Mouse (Mus musculus) limb, embryonic 15.5 days (tissue): Measurements from ENCODE around the gene Gm28729. TPM values are rescaled to one million over a fixed set of nuclear protein-coding genes. Genes with fewer than 3 reads are reported as not detected.
"Not testable (repeated sequence)": the region's sequence is repeated elsewhere in the genome, so short reads cannot be mapped to it uniquely, and the experiment has no call there.

Experiments
- ATAC-seq: fragments of 200-750 bp; cut with Nextera tagmentation; 2 replicates; pipeline ENCODE4 v1.8.0; 2017; ENCODE audit warnings: low read depth, moderate TSS enrichment; ENCODE audit not compliant: insufficient number of reproducible peaks, low FRiP score, low TSS enrichment
- H3K27ac ChIP-seq: fragments of 300-500 bp; sonication (generic); 2 replicates; pipeline ENCODE4 v1.5.1; 2015; ENCODE audit warnings: moderate library complexity, mild to moderate bottlenecking, inconsistent platforms
- H3K27me3 ChIP-seq: fragments of 300-500 bp; sonication (generic); 2 replicates; pipeline ENCODE4 v1.6.1; 2015; ENCODE audit warnings: inconsistent platforms
- H3K36me3 ChIP-seq: fragments of 300-500 bp; sonication (generic); 2 replicates; pipeline ENCODE4 v1.6.1; 2015; ENCODE audit warnings: inconsistent platforms
- H3K4me1 ChIP-seq: fragments of 300-500 bp; sonication (generic); 2 replicates; pipeline ENCODE4 v1.6.1; 2015; ENCODE audit warnings: inconsistent platforms
- H3K4me2 ChIP-seq: fragments of 300-500 bp; sonication (generic); 2 replicates; pipeline ENCODE4 v1.6.1; 2015; ENCODE audit warnings: mild to moderate bottlenecking, inconsistent platforms
- H3K4me3 ChIP-seq: fragments of 300-500 bp; sonication (generic); 2 replicates; pipeline ENCODE4 v1.5.1; 2015; ENCODE audit warnings: mild to moderate bottlenecking, inconsistent platforms
- H3K9ac ChIP-seq: fragments of 300-500 bp; sonication (generic); 2 replicates; pipeline ENCODE4 v1.6.1; 2015; ENCODE audit warnings: inconsistent platforms
- H3K9me3 ChIP-seq: fragments of 300-500 bp; sonication (generic); 2 replicates; pipeline ENCODE4 v1.6.1; 2016; ENCODE audit warnings: inconsistent platforms
- WGBS: fragments of 180-500 bp; shearing (Covaris S2); methylation state at CpG from one replicate; pipeline ENCODE4 v1.1.7; 2015; 5-methylcytosine and 5-hydroxymethylcytosine counted together
- polyA plus RNA-seq: library from polyadenylated mRNA; unstranded; fragments of >200 nt; fragmentation: Nextera tagmentation; extraction: Ambion mirVana; gene quantifications from 2 replicates; pipeline ENCODE4 v1.2.1, GENCODE M21; 2015

Gm28729 gene
- polyA plus RNA-seq, 1 experiment from 2014 or later, result 0.14 TPM

- 67% methylated on average over 3 of the region's 3 CpGs for WGBS
- Histone ChIP-seq H3K27me3 (no peaks in the 10 kb centered on the region), H3K4me2 (no peak overlapping the region), H3K4me1 (0 out of 2 replicates have a peak, but pooled peaks cover 2% of the 10 kb centered on the region), H3K9me3 (no peaks in the 10 kb centered on the region), H3K27ac (no peak overlapping the region), H3K4me3 (no peak overlapping the region), H3K9ac (no peak overlapping the region), H3K36me3 (no peaks in the 10 kb centered on the region)
- ATAC-seq, result no peak
Observed at GRCm38 (mm10) chr9:96483028-96483427, 42.0 kb downstream of the Gm28729 start.

GRCm38 (mm10) chr9:96478071-96478888 lies 46.8 kb downstream of the Gm28729 start, which contains the start of gene Rnf7:
Gene Rnf7, minus strand, starts transcription at chr9:96478675.
- H3K9me3 ChIP-seq, result no peaks in the 10 kb centered on the region
- no peaks in the 10 kb centered on the region for H3K27me3 ChIP-seq
- peak within 1 kb of the TSS; percentile 69 for H3K4me3 ChIP-seq
- peak; percentile 96 for ATAC-seq
- peaks cover 3% of the 10 kb centered on the region; the same call in 1 of the 2 replicates for H3K36me3 ChIP-seq
- peak within 1 kb of the TSS; percentile 71 for H3K9ac ChIP-seq
- peak within 1 kb of the TSS; percentile 87 for H3K27ac ChIP-seq
- H3K4me2 ChIP-seq, result peak within 1 kb of the TSS; percentile 65
- WGBS, result under 1% methylated on average over 74 of the region's 74 CpGs
- peaks cover 21% of the 10 kb centered on the region for H3K4me1 ChIP-seq

- Histone ChIP-seq H3K36me3 (peaks cover 32% of the 10 kb centered on the region), H3K4me3 (no peak overlapping the region), H3K4me2 (no peak overlapping the region), H3K9ac (no peak overlapping the region), H3K9me3 (no peaks in the 10 kb centered on the region), H3K27me3 (no peaks in the 10 kb centered on the region), H3K27ac (no peak overlapping the region; the same call in 1 of the 2 replicates), H3K4me1 (peaks cover 24% of the 10 kb centered on the region)
- no peak for ATAC-seq
- 34% methylated on average over 3 of the region's 3 CpGs for WGBS
Observed at GRCm38 (mm10) chr9:96472356-96472755, 52.7 kb downstream of the Gm28729 start.

DNA sequence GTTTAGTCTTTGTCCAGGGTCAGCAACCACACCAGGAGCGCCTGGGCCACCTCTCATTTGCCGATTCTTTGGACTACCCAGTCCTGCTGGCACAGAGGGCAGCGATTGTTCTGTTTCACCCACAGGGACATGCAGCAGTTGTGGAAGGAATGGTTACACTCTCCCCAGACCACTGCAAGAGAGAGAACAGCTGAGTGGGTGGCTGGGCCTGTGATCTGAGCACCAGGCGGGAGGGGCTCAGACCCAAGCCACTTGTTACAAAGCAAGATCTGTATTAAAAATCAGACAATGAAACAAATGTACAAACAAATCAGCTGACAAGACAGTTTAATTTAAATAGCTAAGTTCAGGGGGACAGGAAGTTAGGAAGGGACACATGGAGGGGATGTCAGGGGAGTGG lies 53.4 kb downstream of the Gm28729 start:
- not testable (repeated sequence) for ATAC-seq, H3K27me3 ChIP-seq, H3K4me2 ChIP-seq, H3K27ac ChIP-seq, H3K4me3 ChIP-seq, H3K9ac ChIP-seq, H3K9me3 ChIP-seq
- 90% methylated on average over 4 of the region's 4 CpGs for WGBS
- Histone ChIP-seq H3K36me3 (peaks cover 38% of the 10 kb centered on the region), H3K4me1 (peaks cover 17% of the 10 kb centered on the region)

GRCm38 (mm10) chr9:96470266-96470974 lies 54.6 kb downstream of the Gm28729 start:
- ATAC-seq, result no peak
- peaks cover 43% of the 10 kb centered on the region for H3K36me3 ChIP-seq

GRCm38 (mm10) chr9:96469556-96470265 lies 55.4 kb downstream of the Gm28729 start:
- H3K36me3 ChIP-seq, result peaks cover 42% of the 10 kb centered on the region
- peaks cover 8% of the 10 kb centered on the region; the same call in 1 of the 2 replicates for H3K4me1 ChIP-seq
- no peaks in the 10 kb centered on the region for H3K27me3 ChIP-seq
- no peak overlapping the region for H3K4me3 ChIP-seq
- H3K9me3 ChIP-seq, result no peaks in the 10 kb centered on the region
- 43% methylated on average over 8 of the region's 8 CpGs for WGBS
- no peak overlapping the region for H3K27ac ChIP-seq
- no peak for ATAC-seq
- no peak overlapping the region for H3K4me2 ChIP-seq
- no peak overlapping the region for H3K9ac ChIP-seq

More at GRCm38 (mm10) chr9:96470266-96470974, 54.6 kb downstream of the Gm28729 start:
- H3K4me3 ChIP-seq, result no peak overlapping the region
- no peak overlapping the region for H3K27ac ChIP-seq
- no peak overlapping the region for H3K9ac ChIP-seq
- H3K4me1 ChIP-seq, result peaks cover 8% of the 10 kb centered on the region; the same call in 1 of the 2 replicates
- H3K27me3 ChIP-seq, result no peaks in the 10 kb centered on the region
- H3K9me3 ChIP-seq, result no peaks in the 10 kb centered on the region
- 88% methylated on average over 8 of the region's 8 CpGs for WGBS
- no peak overlapping the region for H3K4me2 ChIP-seq

DNA sequence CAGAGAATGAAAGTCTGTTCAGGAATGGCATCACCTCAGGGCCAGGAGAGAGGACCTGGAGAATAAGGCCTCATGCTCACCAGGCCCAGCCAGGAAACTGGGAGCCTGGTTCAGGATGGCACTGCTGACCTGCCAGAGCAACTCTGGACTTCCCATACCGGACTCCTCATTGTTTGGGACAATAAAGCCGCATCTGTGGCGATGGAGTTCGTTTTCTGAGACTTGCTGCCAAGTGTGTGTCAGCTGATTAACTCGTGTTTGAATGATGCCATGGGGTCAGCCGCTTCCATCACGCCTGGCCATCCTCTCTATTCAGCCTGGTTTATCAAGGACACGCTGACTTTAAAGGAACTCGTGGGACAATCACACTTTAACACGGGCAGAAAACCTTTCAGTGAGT lies 61.4 kb downstream of the Gm28729 start:
- Histone ChIP-seq H3K36me3 (peaks cover 41% of the 10 kb centered on the region), H3K4me2 (no peak overlapping the region), H3K27me3 (no peaks in the 10 kb centered on the region), H3K27ac (no peak overlapping the region), H3K9ac (no peak overlapping the region), H3K4me3 (no peak overlapping the region), H3K9me3 (peaks cover 3% of the 10 kb centered on the region; the same call in 1 of the 2 replicates), H3K4me1 (no peaks in the 10 kb centered on the region)
- 79% methylated on average over 10 of the region's 10 CpGs for WGBS
- no peak for ATAC-seq

DNA sequence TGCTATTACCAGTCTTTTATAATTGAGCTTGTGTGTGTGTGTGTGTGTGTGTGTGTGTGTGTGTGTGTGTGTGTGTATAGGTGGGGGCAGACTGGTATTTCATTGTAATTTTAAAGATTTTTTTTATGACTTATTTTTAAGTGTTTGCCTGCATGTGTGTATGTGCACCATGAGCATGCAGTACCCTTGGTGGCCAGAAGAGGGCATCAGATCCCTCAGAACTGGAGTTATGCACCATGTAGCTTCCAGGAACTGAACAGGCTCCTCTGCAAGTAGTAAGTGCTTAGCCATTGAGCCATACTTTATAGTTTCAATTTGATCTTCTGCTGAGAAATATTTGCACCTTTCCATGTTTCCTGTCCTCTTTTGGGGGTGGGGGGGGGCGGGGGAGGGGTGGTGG lies 63.5 kb downstream of the Gm28729 start:
- no peaks in the 10 kb centered on the region for H3K4me1 ChIP-seq
- WGBS, result 44% methylated on average over 1 of the region's 1 CpGs
- H3K4me2 ChIP-seq, result no peak overlapping the region
- no peak overlapping the region for H3K9ac ChIP-seq
- H3K36me3 ChIP-seq, result peaks cover 23% of the 10 kb centered on the region
- no peak overlapping the region for H3K27ac ChIP-seq
- ATAC-seq, result no peak
- H3K4me3 ChIP-seq, result no peak overlapping the region
- peaks cover 3% of the 10 kb centered on the region; the same call in 1 of the 2 replicates for H3K9me3 ChIP-seq
- H3K27me3 ChIP-seq, result no peaks in the 10 kb centered on the region

DNA sequence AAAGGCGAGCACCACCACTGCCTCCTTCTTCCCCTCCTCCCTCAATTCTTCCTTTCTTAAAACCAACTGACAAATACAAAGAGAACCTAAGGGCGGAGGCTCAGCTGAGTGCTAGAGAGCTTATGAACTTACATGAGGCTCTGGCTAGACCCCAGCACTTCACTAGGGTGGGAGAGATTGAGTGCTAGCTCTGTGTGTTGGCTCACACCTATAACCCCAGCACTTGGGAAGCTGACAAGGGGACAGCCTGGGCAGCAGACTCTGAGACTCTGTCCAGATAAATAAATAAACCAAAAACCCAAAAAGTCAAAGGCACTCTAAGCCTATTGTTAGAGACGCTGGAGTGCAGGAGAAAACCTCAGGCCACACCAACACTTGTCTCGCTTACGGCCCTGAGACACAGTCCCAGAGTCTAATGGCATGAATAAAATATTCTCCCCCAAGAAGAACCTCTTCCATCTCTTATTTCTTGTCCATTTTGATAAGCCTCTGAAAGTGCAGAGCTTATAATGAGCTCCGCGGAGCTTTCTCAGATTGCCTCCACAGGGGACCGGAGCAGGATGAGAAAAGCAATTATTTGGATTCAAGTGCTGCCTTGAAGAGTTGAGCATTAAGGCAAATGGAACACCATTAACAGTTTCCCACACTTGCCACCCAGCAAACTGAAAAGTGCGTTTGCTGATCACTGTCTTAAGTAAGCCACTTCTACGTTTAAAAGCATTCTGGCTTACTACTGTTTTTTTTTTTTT lies 64.8 kb downstream of the Gm28729 start:
- WGBS, result 79% methylated on average over 10 of the region's 10 CpGs
- Histone ChIP-seq H3K4me1 (no peaks in the 10 kb centered on the region), H3K27me3 (no peaks in the 10 kb centered on the region), H3K36me3 (peaks cover 17% of the 10 kb centered on the region), H3K4me3 (no peak overlapping the region), H3K9me3 (peaks cover 3% of the 10 kb centered on the region; the same call in 1 of the 2 replicates), H3K9ac (no peak overlapping the region), H3K27ac (no peak overlapping the region), H3K4me2 (no peak overlapping the region)
- ATAC-seq, result no peak

GRCm38 (mm10) chr9:96455618-96456017 lies 69.4 kb downstream of the Gm28729 start:
- Histone ChIP-seq H3K4me3 (no peak overlapping the region), H3K27me3 (no peaks in the 10 kb centered on the region), H3K4me2 (no peak overlapping the region), H3K4me1 (0 out of 2 replicates have a peak, but pooled peaks cover 7% of the 10 kb centered on the region), H3K27ac (no peak overlapping the region), H3K9ac (no peak overlapping the region), H3K36me3 (no peaks in the 10 kb centered on the region), H3K9me3 (no peaks in the 10 kb centered on the region)
- WGBS, result 44% methylated on average over 8 of the region's 8 CpGs
- ATAC-seq, result no peak

GRCm38 (mm10) chr9:96452956-96453355 lies 72.1 kb downstream of the Gm28729 start:
- Histone ChIP-seq H3K4me2 (no peak overlapping the region), H3K27ac (no peak overlapping the region), H3K27me3 (no peaks in the 10 kb centered on the region)

More at GRCm38 (mm10) chr9:96452956-96453355, 72.1 kb downstream of the Gm28729 start:
- ATAC-seq, result no peak
- Histone ChIP-seq H3K36me3 (no peaks in the 10 kb centered on the region), H3K4me3 (no peak overlapping the region), H3K4me1 (0 out of 2 replicates have a peak, but pooled peaks cover 7% of the 10 kb centered on the region), H3K9ac (no peak overlapping the region), H3K9me3 (no peaks in the 10 kb centered on the region)
- 81% methylated on average over 4 of the region's 4 CpGs for WGBS
